Mouse (Mus musculus): ENCODE measurements at regions not wholly inside any gene's neighbourhood (a gene's known extent, or its start where the extent isn't known, plus 50 kb on each side); places are given as distances from the start of the nearest gene placed in this dataset.

DNA sequence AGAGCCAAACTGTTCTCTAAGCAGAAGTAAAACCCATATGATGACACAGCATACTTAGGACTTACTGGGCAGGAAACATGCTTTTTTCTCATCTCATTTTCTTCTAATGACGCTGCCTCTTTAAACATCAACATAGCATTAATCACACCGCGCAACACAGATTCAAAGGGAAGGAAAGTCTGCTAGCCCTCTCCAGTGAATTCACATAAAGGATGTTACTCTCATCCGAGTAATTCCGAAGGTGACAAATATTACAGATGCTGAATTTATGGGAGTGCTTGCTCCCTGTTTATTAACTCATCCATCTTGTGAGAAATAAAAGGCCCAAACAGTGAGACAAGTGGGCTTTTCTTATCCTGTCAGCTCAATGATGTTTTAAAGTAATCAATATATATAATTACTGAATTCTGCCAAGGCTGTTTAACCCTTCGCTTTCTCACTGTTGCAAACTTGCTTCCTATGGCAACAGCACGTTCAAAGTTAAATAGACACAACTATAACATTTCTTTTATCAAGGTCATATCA, 1663.9 kb downstream of the Efna5 start:
- TF ChIP-seq CTCF (conservative IDR thresholded peaks at IDR 0.05; ENCODE audit: low read length) (no peak), POU5F1 (IDR thresholded peaks at IDR 0.05; ENCODE audit: borderline replicate concordance, low read length) (no peak)

All from E14TG2a.4 (cell line).